Mouse (Mus musculus): ENCODE data around the gene Hcfc1r1.

DNA sequence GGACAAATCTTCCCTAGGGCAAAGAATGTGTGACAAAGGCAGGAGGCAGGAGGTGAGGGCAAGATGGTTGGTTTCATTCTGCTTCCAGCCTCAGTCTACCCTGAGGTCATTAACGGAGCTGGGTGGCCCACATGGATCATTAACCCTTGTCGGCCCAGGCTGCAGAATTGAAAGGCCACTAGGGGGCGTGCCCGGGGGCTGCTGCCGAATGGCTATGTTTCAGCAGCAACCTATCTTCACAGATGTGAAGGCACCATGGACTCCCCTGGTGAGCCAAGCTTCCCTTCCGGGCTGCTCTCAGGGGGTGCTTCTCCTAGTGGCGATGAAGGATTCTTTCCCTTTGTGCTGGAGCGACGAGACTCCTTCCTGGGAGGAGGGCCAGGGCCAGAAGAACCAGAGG lies 11.9 kb upstream of the Hcfc1r1 start:
- no peak for TF ChIP-seq POLR2A (IDR thresholded peaks at IDR 0.05; ENCODE audit: low read depth, low read length)
- TF ChIP-seq CTCF (conservative IDR thresholded peaks at IDR 0.05; ENCODE audit: insufficient read depth, insufficient read length, low read depth, low read length) = peak; percentile 48
